Mouse (Mus musculus): Measurements from ENCODE around the gene Prkn. TPM values are rescaled to one million over a fixed set of nuclear protein-coding genes. Genes with fewer than 3 reads are reported as not detected.
A peak's percentile ranks its signal among the peaks of the same experiment; 100 is the strongest.
"Not testable (repeated sequence)": the region's sequence is repeated elsewhere in the genome, so short reads cannot be mapped to it uniquely, and the experiment has no call there.

The Prkn gene
- total RNA-seq, 4 experiments from 2014 or later: 12.0 to 26.3 (median 18.2) TPM

DNA sequence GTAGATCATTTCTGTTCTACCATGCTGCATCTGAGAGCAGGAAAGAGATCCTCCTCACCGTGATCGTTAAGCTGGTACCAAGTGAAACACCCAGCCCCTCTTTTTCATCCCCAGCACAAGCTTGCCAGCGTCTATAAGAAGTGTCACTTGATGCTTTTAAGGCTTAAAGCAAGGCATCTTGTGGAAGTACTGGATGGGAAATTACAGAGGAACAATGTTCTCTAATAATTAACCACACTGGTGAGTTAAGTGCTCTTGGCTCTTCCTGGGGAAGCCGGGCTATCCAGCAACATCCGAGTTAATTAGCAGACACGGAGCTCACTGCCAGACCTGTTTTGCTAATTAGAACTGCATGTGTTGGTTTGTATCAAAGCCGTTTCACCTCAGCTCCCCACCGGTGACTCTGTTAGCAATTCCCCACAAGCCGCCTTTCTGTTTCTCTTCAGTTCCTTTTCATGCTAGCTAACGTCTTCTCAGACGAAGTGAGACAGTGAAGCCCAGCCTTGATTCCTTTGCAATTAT is 1086.7 kb downstream of the Prkn start:
- DNase-seq: no peak

- no peak for DNase-seq
These were observed 1091.5 kb downstream of the Prkn start for GRCm38 (mm10) chr17:11931641-11932040.

- no peak for DNase-seq
These were observed 1093.6 kb downstream of the Prkn start for GRCm38 (mm10) chr17:11933737-11934136.

GRCm38 (mm10) chr17:11947436-11947835 is 1107.3 kb downstream of the Prkn start:
- no peak for DNase-seq

DNA sequence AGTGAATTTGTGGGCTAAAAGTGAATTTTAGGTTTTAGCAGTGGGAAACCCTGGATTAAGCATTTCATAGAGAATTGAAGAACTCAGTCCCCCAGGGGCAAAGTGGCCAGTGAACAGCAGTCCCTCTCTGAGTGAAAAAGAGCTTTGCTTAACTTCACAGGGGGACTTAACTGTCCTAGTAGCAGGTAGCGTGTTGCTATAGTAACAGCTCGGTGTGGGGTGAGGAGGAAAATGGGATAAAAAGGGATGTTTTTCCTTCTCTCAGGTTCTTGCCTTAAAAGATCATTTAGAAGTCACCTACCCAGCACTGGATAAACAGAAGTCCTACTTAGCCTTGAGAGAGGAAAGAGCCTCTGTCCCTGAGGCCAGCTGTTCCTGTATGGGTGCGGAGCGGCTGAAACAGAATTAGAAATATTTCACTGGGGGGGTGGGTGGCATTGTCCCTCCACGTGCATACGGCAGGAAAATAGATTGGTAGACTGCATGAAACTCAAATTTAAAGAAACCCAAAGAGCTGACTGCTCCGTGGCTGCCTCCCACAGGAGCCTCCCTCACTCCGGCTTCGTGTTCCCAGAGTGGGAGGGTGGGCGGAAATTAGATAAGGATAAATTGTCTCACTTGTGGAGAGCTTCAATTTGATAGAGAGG is 1109.5 kb downstream of the Prkn start:
- no peak for DNase-seq

DNA sequence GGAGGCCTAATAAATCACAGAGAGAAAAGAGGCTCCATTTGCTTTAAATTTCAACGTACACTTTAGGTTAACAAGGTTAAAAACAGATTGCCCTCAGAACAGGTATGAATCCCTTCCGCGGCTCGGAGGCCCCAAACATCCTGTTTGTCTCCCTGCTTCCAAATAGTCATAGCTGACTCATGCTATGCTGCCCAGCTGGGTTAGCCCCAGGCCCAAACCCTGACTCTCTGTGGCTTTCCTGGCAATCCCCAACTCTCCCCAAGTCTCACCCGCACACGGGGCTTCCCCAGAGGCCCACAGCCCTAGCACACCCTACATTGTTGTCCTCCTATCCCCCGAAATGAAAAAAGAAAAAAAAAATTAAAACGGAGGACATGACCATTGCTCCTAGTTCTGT is 1110.0 kb downstream of the Prkn start:
- DNase-seq: no peak

GRCm38 (mm10) chr17:11955317-11955716 is 1115.1 kb downstream of the Prkn start:
- DNase-seq: no peak

DNA sequence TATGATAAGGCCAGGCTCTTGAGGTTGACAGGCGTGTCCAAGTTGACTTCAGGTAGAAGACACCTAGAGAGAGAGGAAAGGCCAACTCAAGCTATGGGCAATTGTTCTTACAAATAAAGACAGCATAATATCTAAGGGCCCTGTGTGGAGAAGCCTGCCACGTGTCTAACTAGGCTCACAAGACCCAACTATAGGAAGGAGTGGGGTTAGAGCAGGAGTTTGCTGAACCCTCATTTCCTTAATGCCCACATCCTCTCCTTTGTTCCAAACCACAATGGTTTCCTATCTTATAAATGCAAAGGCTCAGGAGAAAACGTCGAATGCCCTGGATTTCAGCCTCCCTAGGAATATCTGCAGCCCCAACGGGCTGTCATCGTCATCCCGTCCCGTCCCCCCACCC is 1120.3 kb downstream of the Prkn start:
- no peak for DNase-seq

DNA sequence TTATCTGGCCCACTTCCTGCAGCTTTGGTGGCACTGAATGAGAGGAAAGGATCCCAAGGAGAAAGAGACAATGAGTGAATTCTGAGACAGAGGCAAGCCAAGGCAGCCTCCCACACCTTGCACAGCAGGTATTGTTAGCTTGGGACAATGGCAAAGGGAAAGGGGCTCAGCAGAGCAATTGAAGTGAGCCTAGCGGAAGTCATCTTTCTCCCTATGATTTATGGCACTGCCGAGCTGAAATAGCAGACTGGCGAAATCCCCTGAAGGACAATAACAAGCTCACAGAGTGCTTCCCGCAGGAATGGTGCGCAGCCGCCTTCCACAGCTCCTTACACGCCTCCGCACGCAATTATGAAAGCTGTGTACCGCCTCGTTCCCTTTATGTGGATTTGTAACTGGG is 1122.6 kb downstream of the Prkn start:
- peak; percentile 31 for DNase-seq

GRCm38 (mm10) chr17:11970160-11970559 is 1130.0 kb downstream of the Prkn start:
- DNase-seq: no peak

GRCm38 (mm10) chr17:11972550-11972949 is 1132.4 kb downstream of the Prkn start:
- DNase-seq: no peak

DNA sequence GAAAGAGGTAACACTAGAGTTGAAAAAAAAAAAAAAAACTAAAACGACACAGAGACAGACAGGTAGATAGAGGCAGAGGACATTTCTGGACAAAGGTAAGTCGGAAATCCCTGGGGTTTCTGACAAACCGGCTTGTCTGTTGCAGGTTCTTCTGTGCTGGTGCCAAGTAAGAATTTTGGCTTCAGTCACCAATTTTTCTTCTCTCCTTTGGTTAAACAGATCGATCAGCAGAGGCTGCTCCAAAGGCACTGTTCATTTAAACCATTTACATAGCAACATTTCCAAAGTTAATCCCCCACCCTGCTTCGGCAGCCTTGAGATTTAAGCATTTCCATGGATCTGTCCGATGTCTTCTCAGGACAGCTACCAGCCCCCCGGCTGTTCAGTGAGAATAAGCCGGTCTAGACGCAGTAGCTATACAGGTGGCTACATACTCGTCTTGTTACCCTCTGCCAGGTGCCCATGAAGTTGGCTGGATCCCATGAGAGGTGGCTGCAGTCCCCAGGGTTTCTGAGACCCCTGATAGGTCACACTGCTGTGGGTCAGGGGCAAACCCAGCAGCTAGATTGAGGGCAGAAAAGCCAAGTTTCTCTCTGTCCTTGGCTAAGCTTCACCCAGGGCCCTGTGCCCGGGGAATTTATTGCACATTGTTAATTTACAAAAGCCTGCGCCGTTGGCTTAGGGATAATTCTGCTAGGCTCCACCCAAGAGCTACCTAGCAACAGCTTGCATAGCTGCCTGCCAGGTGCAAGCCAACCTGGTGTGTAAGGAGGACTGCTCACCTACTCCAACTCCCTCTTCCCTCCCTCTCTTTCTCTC is 1133.0 kb downstream of the Prkn start:
- DNase-seq: no peak

- no peak for DNase-seq
These were observed 1135.0 kb downstream of the Prkn start for GRCm38 (mm10) chr17:11975062-11975607.

GRCm38 (mm10) chr17:11978260-11978821 is 1138.2 kb downstream of the Prkn start:
- DNase-seq: no peak

GRCm38 (mm10) chr17:11981666-11982065 is 1141.5 kb downstream of the Prkn start:
- no peak for DNase-seq

- DNase-seq: peak; percentile 6
These were observed 1148.1 kb downstream of the Prkn start for GRCm38 (mm10) chr17:11988110-11988837.

- no peak for DNase-seq
These were observed 1149.1 kb downstream of the Prkn start for GRCm38 (mm10) chr17:11989296-11989695.

DNA sequence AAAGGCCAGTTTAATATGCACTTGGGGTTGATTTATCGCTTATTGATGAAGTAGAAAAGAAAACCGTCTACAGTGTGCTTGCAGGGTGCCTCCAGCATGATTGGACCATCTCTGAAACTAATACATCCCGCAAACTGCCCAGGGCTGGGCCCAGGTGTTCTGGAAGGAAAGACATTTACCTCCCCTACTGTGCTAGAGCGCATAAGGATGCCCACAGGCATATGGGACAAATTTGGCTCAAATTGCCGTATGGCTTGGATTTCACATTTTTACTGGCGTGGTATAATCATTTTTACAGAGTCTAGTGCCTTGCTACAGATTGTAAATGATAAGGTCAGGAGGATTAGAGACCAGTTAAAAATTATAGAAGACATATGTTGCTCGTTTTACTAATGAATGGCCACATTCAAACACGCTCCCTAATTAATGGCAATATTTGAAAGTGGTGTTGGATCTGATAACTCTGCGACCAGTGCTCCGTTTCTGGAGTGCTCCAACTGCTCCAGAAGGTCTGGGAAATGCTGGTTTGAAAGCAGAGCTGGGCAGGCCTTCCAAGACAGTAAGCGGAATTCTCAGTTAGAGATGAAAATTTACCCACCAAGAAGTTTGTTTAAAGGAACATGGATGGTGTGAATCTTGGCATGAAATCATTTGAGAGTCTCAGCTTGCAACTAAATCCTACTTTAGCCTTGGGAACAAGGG is 1150.4 kb downstream of the Prkn start:
- DNase-seq: no peak

DNA sequence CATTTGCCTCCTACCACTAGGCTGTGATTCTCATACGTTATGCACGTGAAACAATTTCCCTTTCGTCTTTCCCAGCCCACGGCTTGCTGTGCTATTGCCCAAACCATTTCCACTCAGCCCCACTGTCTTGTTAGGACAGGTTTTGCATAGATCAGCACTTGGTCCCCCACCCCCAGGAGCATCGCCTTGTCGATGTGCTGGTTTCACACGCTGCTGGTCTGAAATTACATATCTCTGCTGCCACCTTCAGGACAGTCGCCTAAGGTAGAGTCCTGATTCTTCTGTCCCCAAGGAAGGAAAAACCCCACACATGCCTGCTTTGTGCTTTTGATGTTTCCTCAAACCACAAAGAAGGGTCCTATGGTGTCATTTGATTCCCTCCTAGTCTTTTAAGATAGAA is 1153.1 kb downstream of the Prkn start:
- DNase-seq: no peak

GRCm38 (mm10) chr17:11994252-11994651 is 1154.1 kb downstream of the Prkn start:
- DNase-seq: no peak

GRCm38 (mm10) chr17:11994754-11995153 is 1154.6 kb downstream of the Prkn start:
- not testable (repeated sequence) for DNase-seq

DNA sequence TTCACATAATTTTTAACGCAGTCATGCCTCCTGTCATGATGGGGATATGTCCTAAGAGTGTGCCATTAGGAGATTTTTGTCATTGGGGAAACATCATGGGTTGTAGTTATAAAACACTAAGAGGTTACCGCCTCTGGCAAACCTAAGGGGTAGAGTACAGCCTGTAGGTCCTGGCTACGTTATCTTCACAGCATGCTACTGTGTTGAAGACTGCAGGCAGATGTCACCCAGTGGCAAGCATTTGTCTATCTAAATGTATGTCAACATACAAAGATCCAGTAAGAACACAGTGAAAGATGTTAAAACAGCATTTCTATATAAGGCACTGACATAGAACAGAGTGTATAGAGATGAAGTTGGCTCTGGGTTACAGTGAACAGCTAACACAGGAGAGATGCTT is 1155.3 kb downstream of the Prkn start:
- no peak for DNase-seq
